15 mouse cellular contexts compared by ENCODE assay signal in genomic region chr1:42436366-42436998, GRCm38 (mm10).
"Had no signal": no experiment of that assay in that cellular context is flagged by ENCODE, and none has a peak within 500 bp of the region (broad histone marks: within the 10 kb centered on the region; RNA-seq: fewer than 3 reads in every experiment).

No protein-coding gene starts in this region.

- H3K4me3 ChIP-seq: layer of hippocampus, adult 2 months; limb, embryonic 12.5 days; midbrain, embryonic 10.5 days; myocyte; neural tube, embryonic 15.5 days had no signal

- H3K36me3 ChIP-seq: limb, embryonic 12.5 days; midbrain, embryonic 10.5 days; neural tube, embryonic 15.5 days had no signal

- H3K27me3 ChIP-seq: limb, embryonic 12.5 days; neural tube, embryonic 15.5 days had no signal

- H3K9me3 ChIP-seq: limb, embryonic 12.5 days; midbrain, embryonic 10.5 days; neural tube, embryonic 15.5 days had no signal

- H3K4me1 ChIP-seq: limb, embryonic 12.5 days; midbrain, embryonic 10.5 days; neural tube, embryonic 15.5 days had no signal

- H3K9ac ChIP-seq: limb, embryonic 12.5 days; liver, embryonic 14.5 days; neural tube, embryonic 15.5 days had no signal

- H3K27ac ChIP-seq: layer of hippocampus, adult 2 months; limb, embryonic 12.5 days; liver, embryonic 14.5 days; midbrain, embryonic 10.5 days; neural tube, embryonic 15.5 days; stomach, postnatal 0 days had no signal

- DNase-seq: kidney, postnatal 10 days; kidney, postnatal 4 days; lung, adult 18-20 months; lung, postnatal 36 days; midbrain, embryonic 14.5 days; right cerebral cortex, adult 18-20 months; right cerebral cortex, postnatal 25 days; thymus, postnatal 4 days had no signal

- H3K4me2 ChIP-seq: limb, embryonic 12.5 days; neural tube, embryonic 15.5 days had no signal
